Mouse (Mus musculus) C2C12 (cell line): ENCODE data around the gene AL732309.1. TPM values are rescaled to one million over a fixed set of nuclear protein-coding genes. Genes with fewer than 3 reads are reported as not detected.

Experiments
- H3K27me3 ChIP-seq: one replicate; pipeline ENCODE4 v1.6.1; 2011; ENCODE audit not compliant: control insufficient read depth, insufficient read depth, insufficient read length
- H3K36me3 ChIP-seq: one replicate; pipeline ENCODE4 v1.6.1; 2011; ENCODE audit not compliant: control insufficient read depth, insufficient read depth
- H3K4me3 ChIP-seq: one replicate; pipeline ENCODE4 v1.5.1; 2011; ENCODE audit warnings: mild to moderate bottlenecking, control low read depth; ENCODE audit not compliant: poor library complexity, insufficient read depth, severe bottlenecking
- H3K79me2 ChIP-seq: one replicate; pipeline ENCODE4 v1.6.1; 2011; ENCODE audit not compliant: control insufficient read depth, insufficient read depth
- H3K79me3 ChIP-seq: one replicate; pipeline ENCODE4 v1.6.1; 2011; ENCODE audit warnings: low read depth, control low read depth
- H3ac ChIP-seq: one replicate; pipeline ENCODE3; 2011; ENCODE audit warnings: low read depth; ENCODE audit not compliant: control insufficient read depth, insufficient read length
- CEBPB ChIP-seq: IDR thresholded peaks from one replicate; pipeline ENCODE4 v1.6.1; 2011; ENCODE audit warnings: low read depth, mild to moderate bottlenecking, control low read depth, moderate library complexity
- CTCF ChIP-seq: IDR thresholded peaks from one replicate; pipeline ENCODE4 v1.5.1; 2011; ENCODE audit not compliant: control insufficient read depth, insufficient read depth, insufficient read length
- FOSL1 ChIP-seq: IDR thresholded peaks from one replicate; pipeline ENCODE4 v1.8.0; 2011; ENCODE audit warnings: mild to moderate bottlenecking, low read length; ENCODE audit not compliant: poor library complexity, insufficient read depth, severe bottlenecking
- MAX ChIP-seq: IDR thresholded peaks from one replicate; pipeline ENCODE4 v1.6.1; 2011; ENCODE audit warnings: mild to moderate bottlenecking, control low read depth
- MYOD1 ChIP-seq: IDR thresholded peaks from one replicate; pipeline ENCODE4 v1.6.1; 2011; ENCODE audit warnings: low read depth; ENCODE audit not compliant: control insufficient read depth, insufficient read length
- MYOG ChIP-seq: IDR thresholded peaks from one replicate; pipeline ENCODE4 v1.6.1; 2011; ENCODE audit not compliant: control insufficient read depth, insufficient read length; ENCODE audit errors: extremely low read depth
- USF1 ChIP-seq: IDR thresholded peaks from one replicate; pipeline ENCODE4 v1.6.1; 2011; ENCODE audit warnings: low read depth, mild to moderate bottlenecking, control low read depth, moderate library complexity
- polyA plus RNA-seq: library from polyadenylated mRNA; unstranded; fragments of >200 nt; fragmentation: generic; extraction: Trizol; gene quantifications from one replicate; pipeline ENCODE4 v1.2.1, GENCODE M21; 2012; ENCODE audit warnings: missing spikeins

The AL732309.1 gene
- polyA plus RNA-seq, 1 experiment = 3.9 TPM

GRCm38 (mm10) chr2:25264851-25265250 is 18.2 kb upstream of the AL732309.1 start:
- no peak overlapping the region for H3ac ChIP-seq
- TF ChIP-seq MYOG = no peak
- TF ChIP-seq FOSL1 = no peak
- no peak for TF ChIP-seq CEBPB
- no peak for TF ChIP-seq CTCF
- TF ChIP-seq MAX = no peak
- TF ChIP-seq USF1 = no peak
- no peak for TF ChIP-seq MYOD1
- H3K4me3 ChIP-seq = no peak overlapping the region
- H3K36me3 ChIP-seq = peaks cover 3% of the 10 kb centered on the region
- H3K27me3 ChIP-seq = no peaks in the 10 kb centered on the region
- H3K79me3 ChIP-seq = peaks cover 8% of the 10 kb centered on the region
- peaks cover 52% of the 10 kb centered on the region for H3K79me2 ChIP-seq

GRCm38 (mm10) chr2:25264286-25264660 is 17.6 kb upstream of the AL732309.1 start:
- H3K4me3 ChIP-seq = no peak overlapping the region
- H3K36me3 ChIP-seq = peaks cover 3% of the 10 kb centered on the region
- no peaks in the 10 kb centered on the region for H3K27me3 ChIP-seq
- H3K79me2 ChIP-seq = peaks cover 51% of the 10 kb centered on the region
- peak overlapping the region; percentile 35 for H3ac ChIP-seq
- peaks cover 8% of the 10 kb centered on the region for H3K79me3 ChIP-seq
- no peak for TF ChIP-seq CEBPB
- no peak for TF ChIP-seq MYOG
- TF ChIP-seq USF1 = no peak
- TF ChIP-seq MAX = no peak
- no peak for TF ChIP-seq FOSL1
- no peak for TF ChIP-seq CTCF
- TF ChIP-seq MYOD1 = no peak

GRCm38 (mm10) chr2:25263623-25264285 is 17.1 kb upstream of the AL732309.1 start:
- TF ChIP-seq USF1 (no peak), MYOD1 (no peak), MAX (no peak), CEBPB (no peak), MYOG (no peak), FOSL1 (no peak), CTCF (no peak)
- Histone ChIP-seq H3K27me3 (no peaks in the 10 kb centered on the region), H3ac (peak overlapping the region; percentile 82), H3K36me3 (peaks cover 3% of the 10 kb centered on the region), H3K79me2 (peaks cover 51% of the 10 kb centered on the region), H3K79me3 (peaks cover 8% of the 10 kb centered on the region), H3K4me3 (peak overlapping the region; percentile 63)

- Histone ChIP-seq H3ac (peak overlapping the region; percentile 82), H3K4me3 (peak overlapping the region; percentile 63), H3K27me3 (no peaks in the 10 kb centered on the region), H3K36me3 (peaks cover 3% of the 10 kb centered on the region), H3K79me3 (peaks cover 8% of the 10 kb centered on the region), H3K79me2 (peaks cover 51% of the 10 kb centered on the region)
- no peak for TF ChIP-seq USF1
- no peak for TF ChIP-seq MAX
- no peak for TF ChIP-seq MYOD1
- TF ChIP-seq CEBPB = no peak
- TF ChIP-seq CTCF = no peak
- no peak for TF ChIP-seq MYOG
- TF ChIP-seq FOSL1 = no peak
These were observed 16.3 kb upstream of the AL732309.1 start for GRCm38 (mm10) chr2:25262795-25263622.

- peak within 1 kb of the TSS; percentile 82 for H3ac ChIP-seq
- peaks cover 46% of the 10 kb centered on the region for H3K79me2 ChIP-seq
- no peaks in the 10 kb centered on the region for H3K27me3 ChIP-seq
- no peaks in the 10 kb centered on the region for H3K36me3 ChIP-seq
- peaks cover 5% of the 10 kb centered on the region for H3K79me3 ChIP-seq
- peak within 1 kb of the TSS; percentile 63 for H3K4me3 ChIP-seq
- no peak for TF ChIP-seq CEBPB
- peak; percentile 49 for TF ChIP-seq MAX
- no peak for TF ChIP-seq MYOD1
These were observed 15.7 kb upstream of the AL732309.1 start, which contains the start of gene Tprn for GRCm38 (mm10) chr2:25262291-25262767. TSS of gene Tprn (plus strand) at chr2:25262618.
